Mouse (Mus musculus) hindbrain, postnatal 0 days (tissue): Measurements from ENCODE around the gene Phldb2. TPM values are rescaled to one million over a fixed set of nuclear protein-coding genes. Genes with fewer than 3 reads are reported as not detected.

Source experiments
- ATAC-seq: fragments of 200-750 bp; cut with Nextera tagmentation; 2 replicates; pipeline ENCODE4 v1.8.0; 2017; ENCODE audit warnings: mild to moderate bottlenecking, moderate TSS enrichment, moderate library complexity
- DNase-seq: peaks from one replicate; pipeline ENCODE4 v3.0.0-alpha.2; 2015; ENCODE audit warnings: low spot score
- H3K27ac ChIP-seq: fragments of 300-500 bp; sonication (generic); 2 replicates; pipeline ENCODE4 v1.5.1; 2014; ENCODE audit warnings: mild to moderate bottlenecking
- H3K27me3 ChIP-seq: fragments of 300-500 bp; sonication (generic); 2 replicates; pipeline ENCODE4 v1.6.1; 2014; ENCODE audit warnings: low read length, mixed read lengths; ENCODE audit not compliant: insufficient read depth
- H3K36me3 ChIP-seq: fragments of 300-500 bp; sonication (generic); 2 replicates; pipeline ENCODE4 v1.6.1; 2014; ENCODE audit warnings: low read length, mixed read lengths; ENCODE audit not compliant: insufficient read depth
- H3K4me1 ChIP-seq: fragments of 300-500 bp; sonication (generic); 2 replicates; pipeline ENCODE4 v1.6.1; 2014; ENCODE audit warnings: antibody characterized with exemption, low read length, mixed read lengths; ENCODE audit not compliant: insufficient read depth
- H3K4me2 ChIP-seq: fragments of 300-500 bp; sonication (generic); 2 replicates; pipeline ENCODE4 v1.6.1; 2014; ENCODE audit warnings: low read depth, mild to moderate bottlenecking, low read length, moderate library complexity, mixed read lengths
- H3K4me3 ChIP-seq: fragments of 300-500 bp; sonication (generic); 2 replicates; pipeline ENCODE4 v1.5.1; 2014; ENCODE audit warnings: low read length
- H3K9ac ChIP-seq: fragments of 300-500 bp; sonication (generic); replicated peaks from 2 replicates; pipeline ENCODE4 v1.6.1; 2014; ENCODE audit warnings: mild to moderate bottlenecking, low read length, moderate library complexity, mixed read lengths
- H3K9me3 ChIP-seq: fragments of 300-500 bp; sonication (generic); 2 replicates; pipeline ENCODE4 v1.6.1; 2016; ENCODE audit warnings: low read length, mixed read lengths
- CTCF ChIP-seq: IDR thresholded peaks from 2 replicates; pipeline ENCODE4 v1.5.1; 2016; ENCODE audit warnings: antibody characterized with exemption, control low read depth, low read depth
- WGBS: fragments of 180-500 bp; shearing (Covaris S2); extraction: QIAGEN DNeasy Blood & Tissue Kit; methylation state at CpG from one replicate; pipeline ENCODE4 v1.1.7; 2014; 5-methylcytosine and 5-hydroxymethylcytosine counted together
- polyA plus RNA-seq: library from polyadenylated mRNA; unstranded; fragments of >200 nt; fragmentation: Nextera tagmentation; extraction: Ambion mirVana; gene quantifications from 2 replicates; pipeline ENCODE4 v1.2.1, GENCODE M21; 2015
- total RNA-seq: library from RNA; depleted of rRNA; stranded (reverse); fragments of >200 nt; gene quantifications from 2 replicates; pipeline ENCODE4 v1.2.3, GENCODE M21; 2014

Phldb2 gene
- total and polyA plus RNA-seq, 2 experiments from 2014 or later: 4.5 to 7.2 TPM

DNA sequence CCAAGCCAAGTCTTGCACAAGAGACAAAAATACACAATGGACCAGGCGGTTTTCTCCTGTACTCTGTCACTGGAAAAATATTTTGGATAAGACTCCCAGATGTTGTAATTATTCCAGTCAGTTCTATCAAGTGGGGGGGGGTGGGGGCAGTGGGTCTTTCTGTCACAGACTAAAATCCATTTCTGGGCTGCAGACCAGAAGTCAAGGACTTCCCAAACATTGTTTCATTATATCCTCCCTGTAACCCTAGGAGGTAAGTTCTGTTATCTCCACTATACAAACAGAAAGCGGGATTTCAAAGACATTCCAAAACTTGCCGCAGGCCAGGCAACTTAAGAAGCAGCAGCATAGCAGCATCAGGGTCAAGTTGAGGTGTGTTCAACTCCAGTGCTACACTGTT is 25.8 kb downstream of the Phldb2 start:
- no peaks in the 10 kb centered on the region for H3K27me3 ChIP-seq
- no peak for ATAC-seq
- H3K9me3 ChIP-seq: no peaks in the 10 kb centered on the region
- H3K36me3 ChIP-seq: no peaks in the 10 kb centered on the region
- no peak for DNase-seq
- H3K9ac ChIP-seq: no peak overlapping the region
- H3K4me3 ChIP-seq: no peak overlapping the region
- TF ChIP-seq CTCF: no peak
- no peaks in the 10 kb centered on the region for H3K4me1 ChIP-seq
- no peak overlapping the region for H3K27ac ChIP-seq
- no peak overlapping the region for H3K4me2 ChIP-seq
- WGBS: 75% methylated on average over 3 of the region's 3 CpGs

DNA sequence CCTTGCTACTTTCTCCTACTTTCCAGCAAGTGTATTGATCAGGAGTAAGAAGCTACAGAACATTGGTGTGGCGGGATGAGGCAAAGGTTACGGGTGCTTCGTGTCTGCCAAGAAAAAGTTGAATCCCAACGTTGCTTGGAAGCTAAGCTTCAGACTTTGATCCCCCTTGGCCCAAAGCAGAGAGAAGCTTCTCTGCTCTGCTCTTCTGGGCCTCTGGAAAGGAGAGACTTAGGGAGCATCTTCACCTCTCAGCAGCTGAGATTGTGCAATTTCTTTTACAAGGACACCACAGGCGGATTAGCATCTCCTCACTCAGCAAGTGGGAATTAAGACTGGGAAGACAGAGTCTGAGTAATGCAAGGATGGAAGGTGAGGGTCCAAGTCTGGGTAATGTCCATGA is 26.5 kb downstream of the Phldb2 start:
- Histone ChIP-seq H3K4me1 (no peaks in the 10 kb centered on the region), H3K27ac (no peak overlapping the region), H3K9ac (no peak overlapping the region), H3K9me3 (no peaks in the 10 kb centered on the region), H3K4me3 (no peak overlapping the region), H3K27me3 (no peaks in the 10 kb centered on the region), H3K36me3 (no peaks in the 10 kb centered on the region), H3K4me2 (no peak overlapping the region)
- no peak for TF ChIP-seq CTCF
- no peak for ATAC-seq
- no peak for DNase-seq
- WGBS: 86% methylated on average over 5 of the region's 5 CpGs

DNA sequence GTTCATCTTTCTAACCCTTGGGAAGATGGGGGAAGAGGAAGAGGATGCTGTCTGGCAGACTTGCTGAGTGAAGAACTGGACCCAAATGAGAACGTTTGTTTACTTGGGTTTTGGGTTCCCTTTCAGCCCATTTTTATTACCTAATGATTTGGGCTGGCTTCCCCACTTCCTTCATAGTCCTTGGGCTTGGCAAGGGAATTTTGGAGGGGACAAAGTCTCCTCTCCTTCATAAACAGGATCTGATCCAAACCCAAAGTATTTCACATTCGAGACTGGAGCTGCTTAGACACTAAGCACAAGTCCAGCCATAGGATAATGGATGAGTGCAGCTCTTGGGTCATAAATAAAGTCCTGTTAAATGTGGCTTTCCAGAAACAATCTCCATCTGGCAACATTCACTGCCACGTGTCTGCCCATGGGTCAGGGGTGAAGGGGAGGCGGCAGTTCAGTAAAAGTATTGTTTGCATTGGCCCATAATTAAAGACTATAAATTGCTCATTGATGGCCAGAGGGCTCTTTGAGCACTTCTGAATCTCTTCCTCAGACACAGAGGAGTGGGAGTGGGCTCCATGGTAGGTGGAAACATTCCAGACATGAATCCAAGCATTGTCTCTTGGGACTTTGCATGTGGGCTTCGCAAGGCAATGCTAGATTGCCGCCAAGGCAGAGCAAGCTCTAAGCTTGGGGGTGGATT is 29.5 kb downstream of the Phldb2 start:
- no peak overlapping the region for H3K4me3 ChIP-seq
- H3K27me3 ChIP-seq: no peaks in the 10 kb centered on the region
- no peaks in the 10 kb centered on the region for H3K9me3 ChIP-seq
- no peak for DNase-seq
- H3K27ac ChIP-seq: no peak overlapping the region
- H3K4me1 ChIP-seq: no peaks in the 10 kb centered on the region
- ATAC-seq: no peak
- H3K9ac ChIP-seq: no peak overlapping the region
- no peaks in the 10 kb centered on the region for H3K36me3 ChIP-seq
- TF ChIP-seq CTCF: no peak
- no peak overlapping the region for H3K4me2 ChIP-seq
- WGBS: 73% methylated on average over 6 of the region's 6 CpGs

DNA sequence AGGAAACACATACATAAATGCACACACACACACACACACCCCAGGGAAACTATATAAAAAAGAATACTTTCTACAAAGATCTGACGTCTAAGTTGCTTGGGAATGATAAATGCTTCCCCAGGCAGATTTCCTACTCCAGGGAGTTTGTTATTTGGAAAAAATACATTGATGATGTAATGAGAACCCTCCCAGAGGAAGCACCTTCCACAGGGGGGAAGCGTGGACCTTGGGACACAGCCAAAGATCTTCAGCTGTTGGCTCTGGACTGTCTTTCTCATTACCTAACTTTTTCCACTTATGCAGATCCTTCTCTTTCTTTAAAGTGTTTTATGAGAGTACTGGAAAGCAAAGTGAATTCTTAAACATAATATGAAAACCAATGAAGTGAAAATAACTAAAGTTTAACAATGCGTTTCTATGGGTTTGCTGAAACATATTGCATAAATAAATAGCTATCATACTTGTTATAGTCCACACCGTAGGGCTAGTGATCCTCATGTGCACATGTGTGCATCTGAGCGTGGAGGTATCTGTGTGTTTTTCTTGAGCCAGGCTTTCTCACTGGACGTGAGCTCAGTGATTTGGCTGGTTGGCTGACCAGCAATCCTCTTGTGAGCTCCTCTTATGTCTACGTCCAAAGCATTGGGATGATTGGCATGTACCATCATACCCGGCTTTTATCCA is 30.7 kb downstream of the Phldb2 start:
- Histone ChIP-seq H3K36me3 (no peaks in the 10 kb centered on the region), H3K4me2 (no peak overlapping the region), H3K27me3 (no peaks in the 10 kb centered on the region), H3K27ac (no peak overlapping the region), H3K9me3 (no peaks in the 10 kb centered on the region), H3K4me3 (no peak overlapping the region), H3K9ac (no peak overlapping the region), H3K4me1 (no peaks in the 10 kb centered on the region)
- TF ChIP-seq CTCF: no peak
- ATAC-seq (no peak), DNase-seq (no peak)
- 76% methylated on average over 8 of the region's 8 CpGs for WGBS

DNA sequence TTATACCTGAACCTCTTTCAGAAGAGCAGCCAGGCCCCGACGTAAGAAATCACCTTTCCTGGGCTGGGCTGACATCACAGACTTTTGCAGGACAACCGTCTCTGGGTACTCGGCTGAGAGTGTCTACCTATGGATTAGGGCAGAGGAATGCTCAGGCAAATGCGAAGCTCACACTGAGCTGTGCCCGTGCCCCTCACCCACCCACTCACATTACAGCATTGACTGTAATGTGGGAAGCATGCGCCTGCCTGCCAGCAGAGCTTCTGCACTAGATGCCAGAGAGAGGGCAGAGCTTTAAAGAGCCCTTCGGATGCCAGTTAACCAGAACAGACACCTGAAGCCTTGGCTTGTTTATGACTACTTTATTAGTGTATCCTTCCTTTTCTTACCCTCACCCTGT is 33.8 kb downstream of the Phldb2 start:
- H3K27ac ChIP-seq: no peak overlapping the region
- H3K4me1 ChIP-seq: no peaks in the 10 kb centered on the region
- no peaks in the 10 kb centered on the region for H3K27me3 ChIP-seq
- no peaks in the 10 kb centered on the region for H3K9me3 ChIP-seq
- no peaks in the 10 kb centered on the region for H3K36me3 ChIP-seq
- H3K9ac ChIP-seq: no peak overlapping the region
- 75% methylated on average over 8 of the region's 8 CpGs for WGBS
- ATAC-seq (0 out of 2 replicates have a peak, but pooled peaks have one; percentile 47), DNase-seq (peak; percentile 9)
- no peak overlapping the region for H3K4me2 ChIP-seq
- no peak overlapping the region for H3K4me3 ChIP-seq
- no peak for TF ChIP-seq CTCF

DNA sequence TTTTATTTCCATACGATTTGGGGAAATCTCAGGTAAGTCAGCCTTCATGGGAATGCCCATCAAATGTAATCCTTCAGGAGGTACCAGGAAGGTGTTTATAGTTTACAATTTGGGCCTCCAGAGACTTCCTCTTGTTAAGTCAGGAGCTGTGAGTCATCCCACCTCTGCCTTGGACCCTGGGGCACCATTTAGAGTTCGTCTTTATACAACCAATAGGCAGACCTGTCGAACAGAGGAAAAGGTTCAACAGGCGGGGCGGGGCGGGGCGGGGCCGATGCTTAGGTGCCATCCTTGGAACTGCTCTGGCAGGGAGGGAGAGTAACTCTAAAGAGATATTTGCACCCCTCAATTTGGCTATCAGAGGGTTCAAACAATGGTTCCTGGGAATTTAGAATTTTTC is 49.8 kb downstream of the Phldb2 start:
- DNase-seq (no peak), ATAC-seq (no peak)
- no peak overlapping the region for H3K4me2 ChIP-seq
- H3K27me3 ChIP-seq: no peaks in the 10 kb centered on the region
- no peaks in the 10 kb centered on the region for H3K9me3 ChIP-seq
- H3K27ac ChIP-seq: no peak overlapping the region
- no peak for TF ChIP-seq CTCF
- H3K4me3 ChIP-seq: no peak overlapping the region
- no peaks in the 10 kb centered on the region for H3K4me1 ChIP-seq
- H3K36me3 ChIP-seq: no peaks in the 10 kb centered on the region
- WGBS: 86% methylated on average over 8 of the region's 8 CpGs
- H3K9ac ChIP-seq: no peak overlapping the region

DNA sequence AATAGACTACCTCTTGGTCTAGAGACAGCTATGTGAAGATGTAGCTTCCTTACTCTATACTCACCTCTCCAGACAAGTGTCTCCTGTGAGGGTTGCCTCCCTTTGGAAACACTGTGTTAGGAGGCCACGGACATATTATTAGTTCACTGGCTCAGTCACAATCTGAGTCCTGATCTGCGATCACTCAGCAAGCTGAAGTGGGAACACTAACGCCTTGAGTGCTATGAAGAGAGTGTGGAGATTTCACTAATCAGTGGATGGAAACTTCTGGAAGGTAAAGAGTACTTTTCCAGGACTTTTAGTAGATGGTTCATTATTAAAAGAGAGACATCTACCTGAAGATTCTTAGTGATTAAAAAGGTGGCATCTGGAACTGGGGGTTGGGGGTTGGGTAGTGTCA is 54.9 kb downstream of the Phldb2 start:
- DNase-seq (no peak), ATAC-seq (no peak)
- Histone ChIP-seq H3K27ac (no peak overlapping the region), H3K27me3 (no peaks in the 10 kb centered on the region), H3K4me1 (no peaks in the 10 kb centered on the region), H3K36me3 (no peaks in the 10 kb centered on the region), H3K9me3 (no peaks in the 10 kb centered on the region), H3K4me2 (no peak overlapping the region), H3K4me3 (no peak overlapping the region), H3K9ac (no peak overlapping the region)
- TF ChIP-seq CTCF: no peak
- 95% methylated on average over 3 of the region's 3 CpGs for WGBS
